Mouse (Mus musculus) kidney, embryonic 14.5 days (tissue): ENCODE data around the gene Nol3. TPM values are rescaled to one million over a fixed set of nuclear protein-coding genes. Genes with fewer than 3 reads are reported as not detected.

Experiments
- microRNA counts: library from miRNA; unstranded; fragments of <30 nt; microRNA quantifications from one replicate; lab custom pipeline; 2017
- microRNA-seq: library from miRNA; unstranded; fragments of <30 nt; microRNA quantifications from one replicate; pipeline ENCODE4, GENCODE M21; 2016
- polyA plus RNA-seq: library from polyadenylated mRNA; unstranded; fragments of >200 nt; fragmentation: Nextera tagmentation; extraction: Ambion mirVana; gene quantifications from 2 replicates; pipeline ENCODE4 v1.2.1, GENCODE M21; 2014

The Nol3 gene
- polyA plus RNA-seq, 1 experiment from 2014 or later: 0.85 TPM

MicroRNAs within 50 kb of the gene (microRNA counts, 519-probe panel; counts per million panel counts)
- 2,943 counts per million, percentile 7 among the panel's probes with 10 or more counts for microRNA mmu-miR-328 (lab: Ali Mortazavi, UCI)

Small RNA genes lying within 50 kb of the gene (microRNA-seq; reads per million reads assigned to microRNA genes)
- gene Gm27320: not detected
- 185 reads per million, percentile 62 among the genes with 10 or more reads in this experiment for gene Mir328

Other genes starting within 250 kb of the Nol3 start
- not detected in 2 replicates for gene Ces3a, start 227.5 kb upstream of the Nol3 start, polyA plus RNA-seq
- not detected in 2 replicates for gene Ces3b, start 192.4 kb upstream of the Nol3 start, polyA plus RNA-seq
- not detected in 2 replicates for gene Ces4a, start 144.3 kb upstream of the Nol3 start, polyA plus RNA-seq
- gene Cbfb, start 105.5 kb upstream of the Nol3 start, polyA plus RNA-seq: 73.9 and 96.5 TPM in 2 replicates
- gene D230025D16Rik, start 51.0 kb upstream of the Nol3 start, polyA plus RNA-seq: 18.3 and 28.8 TPM in 2 replicates
- 6.9 and 7.3 TPM in 2 replicates for gene B3gnt9, start 21.0 kb upstream of the Nol3 start, polyA plus RNA-seq
- gene Tradd, start 11.5 kb upstream of the Nol3 start, polyA plus RNA-seq: 13.1 and 15.7 TPM in 2 replicates
- gene Fbxl8, start 11.5 kb upstream of the Nol3 start, polyA plus RNA-seq: 1.5 and 1.9 TPM in 2 replicates
- gene Hsf4, start 6.3 kb upstream of the Nol3 start, polyA plus RNA-seq: not detected in 2 replicates
- 4.3 and 10.4 TPM in 2 replicates for gene 4931428F04Rik, start 13.7 kb downstream of the Nol3 start, polyA plus RNA-seq
- gene Exoc3l, start 20.0 kb downstream of the Nol3 start, polyA plus RNA-seq: 13.1 and 17.8 TPM in 2 replicates
- 103 and 117 TPM in 2 replicates for gene E2f4, start 21.5 kb downstream of the Nol3 start, polyA plus RNA-seq
- gene Elmo3, start 29.5 kb downstream of the Nol3 start, polyA plus RNA-seq: 6.1 and 9.4 TPM in 2 replicates
- 1.6 and 2.1 TPM in 2 replicates for gene Lrrc29, start 50.1 kb downstream of the Nol3 start, polyA plus RNA-seq
- 120 and 142 TPM in 2 replicates for gene Tmem208, start 50.2 kb downstream of the Nol3 start, polyA plus RNA-seq
- 5.1 and 6.0 TPM in 2 replicates for gene Fhod1, start 71.8 kb downstream of the Nol3 start, polyA plus RNA-seq
- 2.6 and 4.0 TPM in 2 replicates for gene Slc9a5, start 72.7 kb downstream of the Nol3 start, polyA plus RNA-seq
- gene Plekhg4, start 97.1 kb downstream of the Nol3 start, polyA plus RNA-seq: 0.43 and 1.2 TPM in 2 replicates
- gene Kctd19, start 137.4 kb downstream of the Nol3 start, polyA plus RNA-seq: not detected in 2 replicates
- gene Lrrc36, start 137.4 kb downstream of the Nol3 start, polyA plus RNA-seq: 0.21 TPM in 1 of 2 replicates, not detected in the other
- 18.3 and 22.3 TPM in 2 replicates for gene Tppp3, start 195.4 kb downstream of the Nol3 start, polyA plus RNA-seq
- gene Zdhhc1, start 220.8 kb downstream of the Nol3 start, polyA plus RNA-seq: 27.4 and 37.3 TPM in 2 replicates
- gene Hsd11b2, start 242.6 kb downstream of the Nol3 start, polyA plus RNA-seq: 32.9 and 40.2 TPM in 2 replicates